Mouse (Mus musculus) forebrain, embryonic 12.5 days (tissue): ENCODE measurements at regions not wholly inside any gene's neighbourhood (a gene's known extent, or its start where the extent isn't known, plus 50 kb on each side); places are given as distances from the start of the nearest gene placed in this dataset.

Experiments
- ATAC-seq: fragments of 200-750 bp; cut with Nextera tagmentation; 2 replicates; pipeline ENCODE4 v1.8.0; 2017; ENCODE audit warnings: moderate TSS enrichment; ENCODE audit not compliant: low FRiP score
- H3K27ac ChIP-seq: fragments of 300-500 bp; sonication (generic); 2 replicates; pipeline ENCODE4 v1.5.1; 2016; ENCODE audit warnings: mild to moderate bottlenecking
- H3K27me3 ChIP-seq: fragments of 300-500 bp; sonication (generic); 2 replicates; pipeline ENCODE4 v1.6.1; 2016; ENCODE audit warnings: mild to moderate bottlenecking
- H3K36me3 ChIP-seq: fragments of 300-500 bp; sonication (generic); replicated peaks from 2 replicates; pipeline ENCODE4 v1.6.1; 2016; ENCODE audit warnings: mild to moderate bottlenecking
- H3K4me1 ChIP-seq: fragments of 300-500 bp; sonication (generic); 2 replicates; pipeline ENCODE4 v1.6.1; 2016
- H3K4me2 ChIP-seq: fragments of 300-500 bp; sonication (generic); 2 replicates; pipeline ENCODE4 v1.6.1; 2016; ENCODE audit warnings: mild to moderate bottlenecking, moderate library complexity
- H3K4me3 ChIP-seq: fragments of 300-500 bp; sonication (generic); replicated peaks from 2 replicates; pipeline ENCODE4 v1.5.1; 2016; ENCODE audit warnings: mild to moderate bottlenecking
- H3K9ac ChIP-seq: fragments of 300-500 bp; sonication (generic); 2 replicates; pipeline ENCODE4 v1.6.1; 2016; ENCODE audit warnings: mild to moderate bottlenecking
- H3K9me3 ChIP-seq: fragments of 300-500 bp; sonication (generic); 2 replicates; pipeline ENCODE4 v1.6.1; 2016
- WGBS: fragments of 180-500 bp; shearing (Covaris S2); methylation state at CpG from one replicate; pipeline ENCODE4 v1.1.7; 2016; 5-methylcytosine and 5-hydroxymethylcytosine counted together

DNA sequence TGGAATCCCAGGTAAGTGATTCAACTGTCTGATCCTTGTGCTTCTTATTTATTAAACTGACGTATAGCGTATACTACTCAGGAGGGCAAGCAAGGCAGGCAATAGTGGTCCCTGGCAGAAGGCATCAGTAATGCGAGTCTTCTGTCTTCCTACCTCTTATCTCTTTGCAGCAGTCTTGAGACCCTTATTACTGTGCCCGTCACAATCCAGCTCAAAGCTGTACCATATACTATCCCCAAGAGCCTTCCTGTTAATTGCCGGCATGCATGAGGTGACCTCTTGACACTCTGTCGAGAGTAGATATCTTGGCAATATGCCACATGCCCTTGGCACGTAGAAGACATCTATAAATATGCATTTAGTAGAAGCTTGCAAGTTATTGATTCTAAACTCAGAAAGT lies 126.0 kb upstream of the Hs6st1 start:
- Histone ChIP-seq H3K27me3 (no peaks in the 10 kb centered on the region), H3K9ac (no peak overlapping the region), H3K4me3 (no peak overlapping the region), H3K4me2 (no peak overlapping the region), H3K27ac (peak overlapping the region; percentile 65), H3K9me3 (no peaks in the 10 kb centered on the region), H3K4me1 (peaks cover 38% of the 10 kb centered on the region), H3K36me3 (no peaks in the 10 kb centered on the region)
- ATAC-seq, result peak; percentile 21; the same call in 1 of the 2 replicates
- whole genome bisulfite sequencing, result 62% methylated on average over 7 of the region's 7 CpGs

GRCm38 (mm10) chr1:35943800-35944199 lies 124.4 kb upstream of the Hs6st1 start:
- no peak overlapping the region for H3K9ac ChIP-seq
- H3K9me3 ChIP-seq, result no peaks in the 10 kb centered on the region
- H3K4me1 ChIP-seq, result peaks cover 38% of the 10 kb centered on the region
- WGBS, result 42% methylated on average over 7 of the region's 7 CpGs
- H3K4me2 ChIP-seq, result no peak overlapping the region
- 0 out of 2 replicates have a peak, but pooled peaks have one; percentile 24 for ATAC-seq
- H3K36me3 ChIP-seq, result no peaks in the 10 kb centered on the region
- no peaks in the 10 kb centered on the region for H3K27me3 ChIP-seq
- H3K4me3 ChIP-seq, result no peak overlapping the region
- no peak overlapping the region for H3K27ac ChIP-seq

DNA sequence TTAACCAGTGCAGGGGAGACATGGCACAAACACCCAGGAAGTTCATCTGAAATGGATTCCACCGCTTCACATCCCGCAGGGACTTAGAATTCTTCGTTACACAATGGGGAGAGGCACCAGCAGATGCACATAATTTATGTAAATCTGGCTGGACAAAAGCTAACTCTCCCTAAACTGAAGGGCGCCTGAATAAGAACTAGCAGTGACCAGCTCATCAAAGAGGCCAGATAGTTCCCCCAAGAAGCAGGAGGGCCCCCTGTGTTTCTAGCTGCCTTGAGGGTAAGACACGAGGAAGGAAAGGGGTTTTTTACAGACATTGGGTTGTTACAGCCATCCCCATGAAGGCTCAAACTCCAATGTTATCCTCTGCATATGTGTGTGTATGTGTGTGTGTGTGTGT lies 123.8 kb upstream of the Hs6st1 start:
- 0 out of 2 replicates have a peak, but pooled peaks have one; percentile 18 for ATAC-seq
- Histone ChIP-seq H3K4me1 (peaks cover 38% of the 10 kb centered on the region), H3K4me3 (no peak overlapping the region), H3K9me3 (no peaks in the 10 kb centered on the region), H3K4me2 (no peak overlapping the region), H3K27me3 (no peaks in the 10 kb centered on the region), H3K9ac (no peak overlapping the region), H3K36me3 (no peaks in the 10 kb centered on the region), H3K27ac (no peak overlapping the region)
- 10% methylated on average over 5 of the region's 5 CpGs for WGBS

- H3K9me3 ChIP-seq, result no peaks in the 10 kb centered on the region
- no peak overlapping the region for H3K27ac ChIP-seq
- whole genome bisulfite sequencing, result 86% methylated on average over 8 of the region's 8 CpGs
These were observed 123.4 kb upstream of the Hs6st1 start for GRCm38 (mm10) chr1:35944849-35945248.

GRCm38 (mm10) chr1:35945596-35945995 lies 122.6 kb upstream of the Hs6st1 start:
- Histone ChIP-seq H3K4me3 (no peak overlapping the region), H3K4me2 (no peak overlapping the region), H3K27me3 (no peaks in the 10 kb centered on the region), H3K4me1 (peaks cover 38% of the 10 kb centered on the region), H3K27ac (no peak overlapping the region), H3K9ac (no peak overlapping the region), H3K36me3 (no peaks in the 10 kb centered on the region), H3K9me3 (no peaks in the 10 kb centered on the region)
- no peak for ATAC-seq
- 79% methylated on average over 4 of the region's 4 CpGs for WGBS

More at GRCm38 (mm10) chr1:35944849-35945248, 123.4 kb upstream of the Hs6st1 start:
- no peaks in the 10 kb centered on the region for H3K36me3 ChIP-seq
- H3K27me3 ChIP-seq, result no peaks in the 10 kb centered on the region
- ATAC-seq, result no peak
- no peak overlapping the region for H3K4me3 ChIP-seq
- no peak overlapping the region for H3K4me2 ChIP-seq
- H3K9ac ChIP-seq, result no peak overlapping the region
- peaks cover 38% of the 10 kb centered on the region for H3K4me1 ChIP-seq

GRCm38 (mm10) chr1:35948104-35948503 lies 120.1 kb upstream of the Hs6st1 start:
- Histone ChIP-seq H3K27me3 (no peaks in the 10 kb centered on the region), H3K4me1 (peaks cover 20% of the 10 kb centered on the region), H3K27ac (no peak overlapping the region), H3K9ac (no peak overlapping the region), H3K36me3 (no peaks in the 10 kb centered on the region), H3K4me2 (no peak overlapping the region), H3K4me3 (no peak overlapping the region), H3K9me3 (no peaks in the 10 kb centered on the region)
- no peak for ATAC-seq
- WGBS, result 91% methylated on average over 5 of the region's 5 CpGs

DNA sequence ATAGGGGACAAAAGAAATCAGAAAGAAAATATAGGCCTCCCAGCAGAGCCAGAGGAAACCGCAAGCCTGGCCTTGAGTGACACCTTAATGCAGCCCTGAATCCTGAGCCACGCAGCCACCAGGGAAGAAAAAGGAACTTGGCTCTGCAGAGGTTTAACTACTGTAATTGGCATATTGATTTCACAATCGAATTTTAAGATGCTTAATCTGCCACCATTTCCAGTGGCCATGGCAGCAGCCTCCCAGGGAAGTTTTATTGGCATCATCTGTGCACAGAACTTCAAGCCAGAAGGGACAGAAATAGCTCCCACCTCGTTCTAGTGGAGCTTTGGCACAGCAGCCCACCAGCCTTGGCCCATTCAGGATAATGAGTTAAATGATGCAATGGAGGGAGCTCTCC lies 117.1 kb upstream of the Hs6st1 start:
- H3K4me1 ChIP-seq, result no peaks in the 10 kb centered on the region
- H3K9me3 ChIP-seq, result no peaks in the 10 kb centered on the region
- H3K27me3 ChIP-seq, result no peaks in the 10 kb centered on the region
- H3K9ac ChIP-seq, result no peak overlapping the region
- H3K4me2 ChIP-seq, result no peak overlapping the region
- H3K27ac ChIP-seq, result no peak overlapping the region
- no peak overlapping the region for H3K4me3 ChIP-seq
- H3K36me3 ChIP-seq, result no peaks in the 10 kb centered on the region
- WGBS, result 70% methylated on average over 4 of the region's 4 CpGs
- ATAC-seq, result no peak

DNA sequence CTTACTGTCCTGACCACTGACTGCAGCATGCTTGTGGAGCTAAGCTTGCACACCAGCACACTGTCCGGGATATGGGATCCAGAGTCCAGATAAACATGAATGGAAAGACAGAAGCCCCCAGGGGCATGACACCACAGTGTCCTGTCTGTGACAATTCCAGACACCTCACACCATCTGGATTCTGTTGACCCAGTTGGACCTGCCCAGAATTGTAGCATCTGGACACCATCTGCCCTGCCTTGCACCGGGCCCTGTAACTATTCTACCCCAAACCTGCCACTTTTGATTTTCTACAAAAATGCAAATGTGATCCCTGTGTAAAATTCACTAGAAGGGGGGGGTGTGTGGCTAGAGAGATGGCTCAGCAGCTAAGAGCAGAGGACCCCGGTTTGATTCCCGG lies 114.5 kb upstream of the Hs6st1 start:
- no peak overlapping the region for H3K27ac ChIP-seq
- no peak overlapping the region for H3K4me2 ChIP-seq
- peaks cover 5% of the 10 kb centered on the region for H3K4me1 ChIP-seq
- H3K4me3 ChIP-seq, result no peak overlapping the region
- no peak overlapping the region for H3K9ac ChIP-seq
- H3K27me3 ChIP-seq, result no peaks in the 10 kb centered on the region
- H3K9me3 ChIP-seq, result no peaks in the 10 kb centered on the region
- H3K36me3 ChIP-seq, result no peaks in the 10 kb centered on the region
- ATAC-seq, result no peak
- 88% methylated on average over 4 of the region's 4 CpGs for WGBS

DNA sequence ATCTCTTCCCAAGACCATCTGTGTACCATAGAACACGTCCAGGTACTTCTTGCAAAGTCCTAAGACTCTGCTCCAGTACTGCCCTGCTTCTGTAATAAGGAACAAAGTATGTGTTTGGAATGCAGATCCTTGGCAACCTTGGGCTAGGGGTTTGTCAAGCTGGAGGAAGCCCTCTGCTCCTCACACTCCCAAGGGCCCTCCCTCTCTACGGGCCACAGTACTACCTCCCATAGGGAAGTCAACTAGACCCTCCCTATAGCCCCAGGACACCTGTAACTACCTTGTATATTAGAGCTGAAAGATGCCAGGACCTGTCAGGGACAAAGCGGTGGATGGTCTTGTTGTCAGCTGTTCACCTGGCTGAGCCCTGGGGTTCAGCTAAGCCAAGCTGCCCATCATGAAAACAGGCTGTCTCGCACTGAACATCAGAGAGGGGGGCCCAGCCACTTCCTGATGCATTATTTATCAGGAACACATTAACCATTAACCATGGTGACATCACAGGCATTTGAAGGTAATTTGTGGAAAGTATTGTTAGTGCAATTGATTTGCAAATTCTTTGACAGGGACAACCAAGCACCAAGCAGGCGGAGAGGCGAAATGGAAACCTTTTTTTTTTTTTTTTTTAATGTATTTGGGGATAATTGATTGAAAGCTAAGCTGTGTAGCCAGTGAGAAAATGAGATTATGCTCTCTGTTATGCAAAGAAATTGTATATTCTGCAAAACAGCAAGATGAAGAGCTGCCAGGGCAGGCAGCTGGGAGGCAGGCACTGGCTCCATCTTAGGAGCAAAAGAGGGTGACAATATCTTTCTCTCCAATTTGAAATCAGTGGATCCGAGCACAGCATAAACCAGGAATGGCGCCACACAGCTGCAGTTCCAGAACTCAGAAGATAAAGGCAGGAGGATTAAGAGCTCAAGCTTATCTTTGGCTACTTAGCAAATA lies 110.5 kb upstream of the Hs6st1 start:
- H3K27ac ChIP-seq, result no peak overlapping the region
- no peaks in the 10 kb centered on the region for H3K36me3 ChIP-seq
- H3K4me2 ChIP-seq, result no peak overlapping the region
- H3K4me1 ChIP-seq, result peaks cover 5% of the 10 kb centered on the region
- peak; percentile 57; the same call in 1 of the 2 replicates for ATAC-seq
- no peaks in the 10 kb centered on the region for H3K9me3 ChIP-seq
- 57% methylated on average over 8 of the region's 8 CpGs for WGBS
- no peaks in the 10 kb centered on the region for H3K27me3 ChIP-seq
- H3K4me3 ChIP-seq, result no peak overlapping the region
- no peak overlapping the region for H3K9ac ChIP-seq

GRCm38 (mm10) chr1:35959729-35960128 lies 108.5 kb upstream of the Hs6st1 start:
- H3K4me1 ChIP-seq, result peaks cover 5% of the 10 kb centered on the region
- no peak overlapping the region for H3K27ac ChIP-seq
- WGBS, result 91% methylated on average over 4 of the region's 4 CpGs
- peaks cover under 1% of the 10 kb centered on the region; the same call in 1 of the 2 replicates for H3K9me3 ChIP-seq
- no peak overlapping the region for H3K4me3 ChIP-seq
- no peak for ATAC-seq
- H3K36me3 ChIP-seq, result no peaks in the 10 kb centered on the region
- no peak overlapping the region for H3K4me2 ChIP-seq
- H3K27me3 ChIP-seq, result no peaks in the 10 kb centered on the region
- H3K9ac ChIP-seq, result no peak overlapping the region

- H3K4me1 ChIP-seq, result peaks cover 5% of the 10 kb centered on the region
- peaks cover 8% of the 10 kb centered on the region for H3K9me3 ChIP-seq
- H3K27me3 ChIP-seq, result no peaks in the 10 kb centered on the region
- no peak overlapping the region for H3K27ac ChIP-seq
- 89% methylated on average over 2 of the region's 2 CpGs for WGBS
- H3K36me3 ChIP-seq, result no peaks in the 10 kb centered on the region
- ATAC-seq, result no peak
- no peak overlapping the region for H3K4me2 ChIP-seq
- H3K4me3 ChIP-seq, result no peak overlapping the region
- H3K9ac ChIP-seq, result no peak overlapping the region
These were observed 107.4 kb upstream of the Hs6st1 start for GRCm38 (mm10) chr1:35960844-35961243.

DNA sequence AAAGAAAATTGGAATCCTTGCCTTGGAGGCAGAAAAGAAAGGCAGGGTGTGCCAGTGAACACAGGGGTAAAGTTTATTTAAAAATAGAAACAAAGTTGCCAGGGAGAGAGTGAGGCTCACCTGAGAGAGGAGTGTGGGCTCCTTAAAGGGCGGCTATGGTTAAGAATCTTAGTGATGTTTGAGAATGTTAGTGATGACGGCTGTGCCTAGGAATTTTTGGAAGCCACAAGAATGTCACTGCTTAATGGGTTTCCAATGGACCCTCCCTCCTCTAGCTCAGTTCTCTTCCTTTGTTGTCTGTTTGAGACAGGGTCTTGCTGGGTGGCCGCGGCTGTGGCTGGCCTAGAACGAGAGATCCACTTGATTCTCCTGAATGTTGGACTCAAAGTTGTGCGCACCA lies 106.3 kb upstream of the Hs6st1 start:
- H3K4me1 ChIP-seq, result peaks cover 5% of the 10 kb centered on the region

DNA sequence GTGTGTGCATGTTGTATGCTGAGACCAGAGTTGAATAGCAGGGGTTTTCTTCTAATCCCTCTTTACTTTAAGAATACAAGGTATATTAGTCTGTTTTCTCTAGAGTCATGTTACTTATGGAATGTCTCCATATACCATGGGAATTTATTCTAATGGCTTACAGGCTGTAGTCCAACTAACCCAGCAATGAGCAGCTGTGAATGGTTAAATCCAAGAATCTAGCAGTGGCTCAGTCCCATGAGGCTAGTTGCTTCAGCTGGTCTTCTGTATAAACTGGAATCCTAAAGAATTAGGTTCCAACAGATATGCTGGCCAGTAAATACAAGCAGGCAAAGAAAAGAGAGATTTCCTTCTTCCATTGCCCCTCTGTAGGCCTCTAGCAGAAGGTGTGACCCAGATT lies 99.7 kb upstream of the Hs6st1 start:
- H3K9me3 ChIP-seq, result peaks cover 8% of the 10 kb centered on the region
- no peak overlapping the region for H3K9ac ChIP-seq
- no peak overlapping the region for H3K4me2 ChIP-seq
- H3K36me3 ChIP-seq, result no peaks in the 10 kb centered on the region
- H3K4me1 ChIP-seq, result no peaks in the 10 kb centered on the region
- no peak overlapping the region for H3K4me3 ChIP-seq
- H3K27me3 ChIP-seq, result no peaks in the 10 kb centered on the region
- ATAC-seq, result no peak
- H3K27ac ChIP-seq, result no peak overlapping the region

More for the DNA sequence above, 106.3 kb upstream of the Hs6st1 start:
- peaks cover 8% of the 10 kb centered on the region for H3K9me3 ChIP-seq
- WGBS, result 85% methylated on average over 6 of the region's 6 CpGs
- H3K4me2 ChIP-seq, result no peak overlapping the region
- ATAC-seq, result no peak
- H3K9ac ChIP-seq, result no peak overlapping the region
- H3K27ac ChIP-seq, result no peak overlapping the region
- H3K4me3 ChIP-seq, result no peak overlapping the region
- H3K36me3 ChIP-seq, result no peaks in the 10 kb centered on the region
- H3K27me3 ChIP-seq, result no peaks in the 10 kb centered on the region
